Mouse (Mus musculus): ENCODE results near the gene Nup54. TPM values are rescaled to one million over a fixed set of nuclear protein-coding genes. Genes with fewer than 3 reads are reported as not detected.

Nup54 gene
- polyA plus RNA-seq, 1 experiment from 2014 or later: 52.7 TPM

- H3K4me1 ChIP-seq (ENCODE audit: control insufficient read depth, insufficient read depth, low read length): peaks cover 6% of the 10 kb centered on the region
These were observed 3.4 kb downstream of the Nup54 start for GRCm38 (mm10) chr5:92431611-92432010.

GRCm38 (mm10) chr5:92430723-92431122, 4.3 kb downstream of the Nup54 start:
- Histone ChIP-seq H3K4me1 (ENCODE audit: control insufficient read depth, insufficient read depth, low read length) (peaks cover 6% of the 10 kb centered on the region), H3K9me3 (ENCODE audit: control insufficient read depth, low read length) (peaks cover 2% of the 10 kb centered on the region; the same call in 1 of the 2 replicates), H3K36me3 (ENCODE audit: control insufficient read depth, insufficient read depth, low read length) (peaks cover 18% of the 10 kb centered on the region), H3K27ac (ENCODE audit: low read depth, low read length) (no peak overlapping the region), H3K4me2 (ENCODE audit: low read depth, low read length) (no peak overlapping the region), H3K4me3 (ENCODE audit: low read depth, low read length) (no peak overlapping the region), H3K9ac (replicated peaks; ENCODE audit: low read depth, low read length) (no peak overlapping the region), H3K27me3 (ENCODE audit: control insufficient read depth, insufficient read depth, low read length) (no peaks in the 10 kb centered on the region)
- ATAC-seq (ENCODE audit: low read depth): no peak
- 91% methylated on average over 5 of the region's 5 CpGs for WGBS

More at GRCm38 (mm10) chr5:92431611-92432010, 3.4 kb downstream of the Nup54 start:
- Histone ChIP-seq H3K36me3 (ENCODE audit: control insufficient read depth, insufficient read depth, low read length) (peaks cover 16% of the 10 kb centered on the region), H3K9me3 (ENCODE audit: control insufficient read depth, low read length) (peaks cover 2% of the 10 kb centered on the region; the same call in 1 of the 2 replicates), H3K4me3 (ENCODE audit: low read depth, low read length) (no peak overlapping the region), H3K27ac (ENCODE audit: low read depth, low read length) (no peak overlapping the region), H3K27me3 (ENCODE audit: control insufficient read depth, insufficient read depth, low read length) (no peaks in the 10 kb centered on the region), H3K4me2 (ENCODE audit: low read depth, low read length) (no peak overlapping the region), H3K9ac (replicated peaks; ENCODE audit: low read depth, low read length) (no peak overlapping the region)
- 62% methylated on average over 7 of the region's 7 CpGs for WGBS
- no peak for ATAC-seq (ENCODE audit: low read depth)

- no peak overlapping the region for H3K4me2 ChIP-seq (ENCODE audit: low read depth, low read length)
- H3K9ac ChIP-seq (replicated peaks; ENCODE audit: low read depth, low read length): no peak overlapping the region
- no peak overlapping the region for H3K4me3 ChIP-seq (ENCODE audit: low read depth, low read length)
- H3K27ac ChIP-seq (ENCODE audit: low read depth, low read length): no peak overlapping the region
- 95% methylated on average over 11 of the region's 11 CpGs for WGBS
- no peak for ATAC-seq (ENCODE audit: low read depth)
- H3K36me3 ChIP-seq (ENCODE audit: control insufficient read depth, insufficient read depth, low read length): peaks cover 57% of the 10 kb centered on the region
- H3K4me1 ChIP-seq (ENCODE audit: control insufficient read depth, insufficient read depth, low read length): no peaks in the 10 kb centered on the region
- no peaks in the 10 kb centered on the region for H3K27me3 ChIP-seq (ENCODE audit: control insufficient read depth, insufficient read depth, low read length)
- peaks cover 2% of the 10 kb centered on the region; the same call in 1 of the 2 replicates for H3K9me3 ChIP-seq (ENCODE audit: control insufficient read depth, low read length)
These were observed 10.9 kb downstream of the Nup54 start for GRCm38 (mm10) chr5:92424126-92424525.

- no peaks in the 10 kb centered on the region for H3K9me3 ChIP-seq (ENCODE audit: control insufficient read depth, low read length)
- no peaks in the 10 kb centered on the region for H3K27me3 ChIP-seq (ENCODE audit: control insufficient read depth, insufficient read depth, low read length)
- H3K4me1 ChIP-seq (ENCODE audit: control insufficient read depth, insufficient read depth, low read length): no peaks in the 10 kb centered on the region
- no peak overlapping the region for H3K4me3 ChIP-seq (ENCODE audit: low read depth, low read length)
- peaks cover 37% of the 10 kb centered on the region for H3K36me3 ChIP-seq (ENCODE audit: control insufficient read depth, insufficient read depth, low read length)
- no peak for ATAC-seq (ENCODE audit: low read depth)
- no peak overlapping the region for H3K4me2 ChIP-seq (ENCODE audit: low read depth, low read length)
- no peak overlapping the region for H3K9ac ChIP-seq (replicated peaks; ENCODE audit: low read depth, low read length)
- no peak overlapping the region for H3K27ac ChIP-seq (ENCODE audit: low read depth, low read length)
- WGBS: 85% methylated on average over 8 of the region's 8 CpGs
These were observed 21.0 kb downstream of the Nup54 start for GRCm38 (mm10) chr5:92413982-92414375.

GRCm38 (mm10) chr5:92413271-92413981, 21.6 kb downstream of the Nup54 start:
- Histone ChIP-seq H3K27me3 (ENCODE audit: control insufficient read depth, insufficient read depth, low read length) (no peaks in the 10 kb centered on the region), H3K4me1 (ENCODE audit: control insufficient read depth, insufficient read depth, low read length) (no peaks in the 10 kb centered on the region), H3K4me3 (ENCODE audit: low read depth, low read length) (no peak overlapping the region), H3K36me3 (ENCODE audit: control insufficient read depth, insufficient read depth, low read length) (peaks cover 32% of the 10 kb centered on the region), H3K4me2 (ENCODE audit: low read depth, low read length) (no peak overlapping the region), H3K9me3 (ENCODE audit: control insufficient read depth, low read length) (no peaks in the 10 kb centered on the region), H3K27ac (ENCODE audit: low read depth, low read length) (no peak overlapping the region), H3K9ac (replicated peaks; ENCODE audit: low read depth, low read length) (no peak overlapping the region)
- WGBS: 89% methylated on average over 11 of the region's 11 CpGs
- ATAC-seq (ENCODE audit: low read depth): no peak

GRCm38 (mm10) chr5:92411461-92412140, 23.4 kb downstream of the Nup54 start:
- 75% methylated on average over 7 of the region's 7 CpGs for WGBS

GRCm38 (mm10) chr5:92410486-92410885, 24.5 kb downstream of the Nup54 start:
- H3K9me3 ChIP-seq (ENCODE audit: control insufficient read depth, low read length): no peaks in the 10 kb centered on the region
- no peak overlapping the region for H3K4me3 ChIP-seq (ENCODE audit: low read depth, low read length)
- no peak overlapping the region for H3K9ac ChIP-seq (replicated peaks; ENCODE audit: low read depth, low read length)
- H3K4me2 ChIP-seq (ENCODE audit: low read depth, low read length): no peak overlapping the region
- 92% methylated on average over 5 of the region's 5 CpGs for WGBS
- H3K36me3 ChIP-seq (ENCODE audit: control insufficient read depth, insufficient read depth, low read length): peaks cover 11% of the 10 kb centered on the region
- ATAC-seq (ENCODE audit: low read depth): no peak
- H3K27ac ChIP-seq (ENCODE audit: low read depth, low read length): no peak overlapping the region
- no peaks in the 10 kb centered on the region for H3K27me3 ChIP-seq (ENCODE audit: control insufficient read depth, insufficient read depth, low read length)
- no peaks in the 10 kb centered on the region for H3K4me1 ChIP-seq (ENCODE audit: control insufficient read depth, insufficient read depth, low read length)

More at GRCm38 (mm10) chr5:92411461-92412140, 23.4 kb downstream of the Nup54 start:
- Histone ChIP-seq H3K27ac (ENCODE audit: low read depth, low read length) (no peak overlapping the region), H3K4me1 (ENCODE audit: control insufficient read depth, insufficient read depth, low read length) (no peaks in the 10 kb centered on the region), H3K4me2 (ENCODE audit: low read depth, low read length) (no peak overlapping the region), H3K9ac (replicated peaks; ENCODE audit: low read depth, low read length) (no peak overlapping the region), H3K27me3 (ENCODE audit: control insufficient read depth, insufficient read depth, low read length) (no peaks in the 10 kb centered on the region), H3K4me3 (ENCODE audit: low read depth, low read length) (no peak overlapping the region), H3K36me3 (ENCODE audit: control insufficient read depth, insufficient read depth, low read length) (peaks cover 16% of the 10 kb centered on the region), H3K9me3 (ENCODE audit: control insufficient read depth, low read length) (no peaks in the 10 kb centered on the region)
- ATAC-seq (ENCODE audit: low read depth): no peak

- H3K27me3 ChIP-seq (ENCODE audit: control insufficient read depth, insufficient read depth, low read length): no peaks in the 10 kb centered on the region
- H3K9ac ChIP-seq (replicated peaks; ENCODE audit: low read depth, low read length): no peak overlapping the region
- no peak overlapping the region for H3K4me3 ChIP-seq (ENCODE audit: low read depth, low read length)
- no peak for ATAC-seq (ENCODE audit: low read depth)
- H3K36me3 ChIP-seq (ENCODE audit: control insufficient read depth, insufficient read depth, low read length): peaks cover 6% of the 10 kb centered on the region; the same call in 1 of the 2 replicates
- no peaks in the 10 kb centered on the region for H3K9me3 ChIP-seq (ENCODE audit: control insufficient read depth, low read length)
- H3K4me2 ChIP-seq (ENCODE audit: low read depth, low read length): no peak overlapping the region
- no peak overlapping the region for H3K27ac ChIP-seq (ENCODE audit: low read depth, low read length)
- WGBS: 84% methylated on average over 9 of the region's 9 CpGs
- no peaks in the 10 kb centered on the region for H3K4me1 ChIP-seq (ENCODE audit: control insufficient read depth, insufficient read depth, low read length)
These were observed 25.5 kb downstream of the Nup54 start for GRCm38 (mm10) chr5:92409361-92410155.

GRCm38 (mm10) chr5:92404400-92404678, 30.7 kb downstream of the Nup54 start:
- Histone ChIP-seq H3K4me2 (ENCODE audit: low read depth, low read length) (no peak overlapping the region), H3K36me3 (ENCODE audit: control insufficient read depth, insufficient read depth, low read length) (no peaks in the 10 kb centered on the region), H3K4me3 (ENCODE audit: low read depth, low read length) (no peak overlapping the region), H3K27me3 (ENCODE audit: control insufficient read depth, insufficient read depth, low read length) (no peaks in the 10 kb centered on the region), H3K4me1 (ENCODE audit: control insufficient read depth, insufficient read depth, low read length) (no peaks in the 10 kb centered on the region), H3K9me3 (ENCODE audit: control insufficient read depth, low read length) (no peaks in the 10 kb centered on the region), H3K27ac (ENCODE audit: low read depth, low read length) (no peak overlapping the region), H3K9ac (replicated peaks; ENCODE audit: low read depth, low read length) (no peak overlapping the region)
- WGBS: 22% methylated on average over 2 of the region's 2 CpGs
- ATAC-seq (ENCODE audit: low read depth): no peak

Measured in neural tube, embryonic 14.5 days (tissue).